Mouse (Mus musculus): Measurements from ENCODE around the gene Grin2c. TPM values are rescaled to one million over a fixed set of nuclear protein-coding genes. Genes with fewer than 3 reads are reported as not detected.

Gene Grin2c
- polyA plus RNA-seq, 1 experiment from 2014 or later, result 1.0 TPM

- no peak for ATAC-seq (ENCODE audit: low FRiP score, low read depth)
- H3K36me3 ChIP-seq, result no peaks in the 10 kb centered on the region
- H3K4me3 ChIP-seq, result no peak overlapping the region
- H3K9ac ChIP-seq, result no peak overlapping the region
- no peak overlapping the region for H3K27ac ChIP-seq
- H3K4me2 ChIP-seq (replicated peaks), result no peak overlapping the region
- H3K4me1 ChIP-seq, result peaks cover 69% of the 10 kb centered on the region
- H3K9me3 ChIP-seq, result no peaks in the 10 kb centered on the region
- no peaks in the 10 kb centered on the region; the same call in 1 of the 2 replicates for H3K27me3 ChIP-seq (replicated peaks)
- 79% methylated on average over 15 of the region's 15 CpGs for whole genome bisulfite sequencing
Measured at GRCm38 (mm10) chr11:115234320-115235044, 32.6 kb downstream of the Grin2c start.

- no peaks in the 10 kb centered on the region; the same call in 1 of the 2 replicates for H3K27me3 ChIP-seq (replicated peaks)
- no peak overlapping the region for H3K9ac ChIP-seq
- peak overlapping the region; percentile 46; the same call in 1 of the 2 replicates for H3K27ac ChIP-seq
- peak; percentile 29; the same call in 1 of the 2 replicates for ATAC-seq (ENCODE audit: low FRiP score, low read depth)
- peaks cover 63% of the 10 kb centered on the region for H3K4me1 ChIP-seq
- no peak overlapping the region for H3K4me3 ChIP-seq
- no peaks in the 10 kb centered on the region for H3K36me3 ChIP-seq
- H3K9me3 ChIP-seq, result no peaks in the 10 kb centered on the region
- H3K4me2 ChIP-seq (replicated peaks), result no peak overlapping the region
- WGBS, result 41% methylated on average over 20 of the region's 20 CpGs
Measured at GRCm38 (mm10) chr11:115233526-115234290, 33.3 kb downstream of the Grin2c start.

- WGBS, result 76% methylated on average over 5 of the region's 5 CpGs
- Histone ChIP-seq H3K4me3 (no peak overlapping the region), H3K9me3 (no peaks in the 10 kb centered on the region), H3K4me1 (peaks cover 62% of the 10 kb centered on the region), H3K4me2 (replicated peaks) (no peak overlapping the region), H3K9ac (no peak overlapping the region), H3K27ac (no peak overlapping the region), H3K36me3 (no peaks in the 10 kb centered on the region), H3K27me3 (replicated peaks) (0 out of 2 replicates have a peak, but pooled peaks cover 3% of the 10 kb centered on the region)
- ATAC-seq (ENCODE audit: low FRiP score, low read depth), result no peak
Measured at GRCm38 (mm10) chr11:115232889-115233288, 34.2 kb downstream of the Grin2c start.

GRCm38 (mm10) chr11:115231924-115232323, 35.1 kb downstream of the Grin2c start:
- ATAC-seq (ENCODE audit: low FRiP score, low read depth), result no peak
- Histone ChIP-seq H3K4me1 (peaks cover 71% of the 10 kb centered on the region), H3K9me3 (no peaks in the 10 kb centered on the region), H3K36me3 (no peaks in the 10 kb centered on the region), H3K9ac (0 out of 2 replicates have a peak overlapping the region, but pooled peaks have one; percentile 21), H3K4me2 (replicated peaks) (0 out of 2 replicates have a peak overlapping the region, but pooled peaks have one; percentile 9), H3K27me3 (replicated peaks) (0 out of 2 replicates have a peak, but pooled peaks cover 4% of the 10 kb centered on the region), H3K27ac (no peak overlapping the region), H3K4me3 (no peak overlapping the region)
- WGBS, result 22% methylated on average over 9 of the region's 9 CpGs

GRCm38 (mm10) chr11:115231168-115231915, 35.7 kb downstream of the Grin2c start:
- 0 out of 2 replicates have a peak, but pooled peaks cover 4% of the 10 kb centered on the region for H3K27me3 ChIP-seq (replicated peaks)
- no peak overlapping the region for H3K4me3 ChIP-seq
- 0 out of 2 replicates have a peak overlapping the region, but pooled peaks have one; percentile 9 for H3K4me2 ChIP-seq (replicated peaks)
- no peak for ATAC-seq (ENCODE audit: low FRiP score, low read depth)
- 54% methylated on average over 14 of the region's 14 CpGs for WGBS
- H3K4me1 ChIP-seq, result peaks cover 69% of the 10 kb centered on the region
- no peaks in the 10 kb centered on the region for H3K36me3 ChIP-seq
- H3K9ac ChIP-seq, result 0 out of 2 replicates have a peak overlapping the region, but pooled peaks have one; percentile 21
- no peak overlapping the region for H3K27ac ChIP-seq
- H3K9me3 ChIP-seq, result no peaks in the 10 kb centered on the region

- Histone ChIP-seq H3K27me3 (replicated peaks) (0 out of 2 replicates have a peak, but pooled peaks cover 4% of the 10 kb centered on the region), H3K9me3 (no peaks in the 10 kb centered on the region), H3K27ac (no peak overlapping the region), H3K9ac (no peak overlapping the region), H3K4me2 (replicated peaks) (no peak overlapping the region), H3K36me3 (no peaks in the 10 kb centered on the region), H3K4me1 (peaks cover 60% of the 10 kb centered on the region), H3K4me3 (no peak overlapping the region)
- no peak for ATAC-seq (ENCODE audit: low FRiP score, low read depth)
- 48% methylated on average over 15 of the region's 15 CpGs for WGBS
Measured at GRCm38 (mm10) chr11:115229021-115229930, 37.8 kb downstream of the Grin2c start.

- H3K4me1 ChIP-seq, result peaks cover 56% of the 10 kb centered on the region
- no peaks in the 10 kb centered on the region for H3K9me3 ChIP-seq
- H3K27me3 ChIP-seq (replicated peaks), result 0 out of 2 replicates have a peak, but pooled peaks cover 4% of the 10 kb centered on the region
- no peaks in the 10 kb centered on the region for H3K36me3 ChIP-seq
- no peak overlapping the region for H3K4me2 ChIP-seq (replicated peaks)
- H3K4me3 ChIP-seq, result no peak overlapping the region
- no peak overlapping the region for H3K9ac ChIP-seq
- 70% methylated on average over 7 of the region's 7 CpGs for WGBS
- ATAC-seq (ENCODE audit: low FRiP score, low read depth), result no peak
- no peak overlapping the region for H3K27ac ChIP-seq
Measured at GRCm38 (mm10) chr11:115228430-115228829, 38.6 kb downstream of the Grin2c start.

- Histone ChIP-seq H3K27me3 (replicated peaks) (0 out of 2 replicates have a peak, but pooled peaks cover 4% of the 10 kb centered on the region), H3K4me1 (peaks cover 56% of the 10 kb centered on the region), H3K9ac (no peak overlapping the region), H3K4me3 (no peak overlapping the region), H3K36me3 (no peaks in the 10 kb centered on the region), H3K27ac (no peak overlapping the region), H3K9me3 (no peaks in the 10 kb centered on the region), H3K4me2 (replicated peaks) (no peak overlapping the region)
- 0 out of 2 replicates have a peak, but pooled peaks have one; percentile 17 for ATAC-seq (ENCODE audit: low FRiP score, low read depth)
- WGBS, result 28% methylated on average over 12 of the region's 12 CpGs
Measured at GRCm38 (mm10) chr11:115227640-115228039, 39.4 kb downstream of the Grin2c start.

- Histone ChIP-seq H3K9me3 (no peaks in the 10 kb centered on the region), H3K4me2 (replicated peaks) (no peak overlapping the region), H3K4me1 (peaks cover 55% of the 10 kb centered on the region), H3K36me3 (no peaks in the 10 kb centered on the region), H3K4me3 (no peak overlapping the region), H3K27me3 (replicated peaks) (0 out of 2 replicates have a peak, but pooled peaks cover 4% of the 10 kb centered on the region), H3K9ac (no peak overlapping the region), H3K27ac (no peak overlapping the region)
- WGBS, result 42% methylated on average over 14 of the region's 14 CpGs
- no peak for ATAC-seq (ENCODE audit: low FRiP score, low read depth)
Measured at GRCm38 (mm10) chr11:115226811-115227491, 40.1 kb downstream of the Grin2c start.

GRCm38 (mm10) chr11:115225301-115225700, 41.7 kb downstream of the Grin2c start:
- no peaks in the 10 kb centered on the region for H3K36me3 ChIP-seq
- WGBS, result 71% methylated on average over 6 of the region's 6 CpGs
- no peaks in the 10 kb centered on the region for H3K9me3 ChIP-seq
- no peak overlapping the region for H3K9ac ChIP-seq
- no peak overlapping the region for H3K4me3 ChIP-seq
- peaks cover 50% of the 10 kb centered on the region for H3K4me1 ChIP-seq
- no peak overlapping the region for H3K4me2 ChIP-seq (replicated peaks)
- H3K27ac ChIP-seq, result no peak overlapping the region
- 0 out of 2 replicates have a peak, but pooled peaks cover 4% of the 10 kb centered on the region for H3K27me3 ChIP-seq (replicated peaks)
- ATAC-seq (ENCODE audit: low FRiP score, low read depth), result no peak
